Mouse (Mus musculus): ENCODE data around the gene Col4a6.

Col4a6 gene

GRCm38 (mm10) chrX:141473470-141474302 lies at the start of gene Col4a6:
Gene Col4a6 (minus strand): TSS chrX:141474076.
- no peak for DNase-seq (ENCODE audit: low read depth, low spot score)

DNA sequence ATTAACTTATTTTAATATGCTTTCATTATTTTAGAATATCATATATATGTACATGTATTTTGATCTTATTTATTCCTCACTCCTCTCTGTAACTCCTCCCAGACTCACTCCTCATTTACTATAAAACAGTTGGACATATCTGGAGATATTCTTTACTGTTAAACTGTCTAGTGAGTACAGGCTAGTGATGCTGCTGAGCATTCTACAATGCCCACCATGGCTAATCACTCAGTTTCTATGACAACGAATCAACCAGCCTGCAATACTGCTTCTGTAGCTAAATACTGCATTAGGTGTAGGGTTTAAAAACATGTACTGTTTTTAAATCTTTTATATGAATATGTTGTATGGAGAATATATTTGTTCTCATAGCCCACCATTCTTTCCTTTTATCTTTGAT lies 29.2 kb upstream of the Col4a6 start:
- DNase-seq (ENCODE audit: low read depth, low spot score), result no peak

DNA sequence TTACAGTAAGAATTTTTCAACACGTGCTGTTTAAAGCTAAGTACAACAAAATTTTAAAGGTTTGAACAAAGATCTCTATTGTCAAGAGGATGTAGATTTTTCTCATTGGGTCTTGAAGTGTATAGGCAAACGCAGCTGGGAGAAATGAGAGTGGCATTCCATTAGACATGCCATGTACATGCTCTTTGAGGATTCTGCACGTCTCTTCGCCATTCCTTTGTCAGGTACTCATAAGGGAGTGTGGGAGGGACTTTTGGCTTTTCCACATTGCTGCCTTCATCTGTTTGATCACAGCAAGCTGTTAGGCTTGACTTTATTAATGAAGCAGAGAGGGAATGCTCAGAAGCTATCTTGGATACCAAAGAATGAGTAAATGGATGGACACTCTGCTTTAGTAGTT lies 20.7 kb upstream of the Col4a6 start:
- no peak for DNase-seq (ENCODE audit: low read depth, low spot score)

DNA sequence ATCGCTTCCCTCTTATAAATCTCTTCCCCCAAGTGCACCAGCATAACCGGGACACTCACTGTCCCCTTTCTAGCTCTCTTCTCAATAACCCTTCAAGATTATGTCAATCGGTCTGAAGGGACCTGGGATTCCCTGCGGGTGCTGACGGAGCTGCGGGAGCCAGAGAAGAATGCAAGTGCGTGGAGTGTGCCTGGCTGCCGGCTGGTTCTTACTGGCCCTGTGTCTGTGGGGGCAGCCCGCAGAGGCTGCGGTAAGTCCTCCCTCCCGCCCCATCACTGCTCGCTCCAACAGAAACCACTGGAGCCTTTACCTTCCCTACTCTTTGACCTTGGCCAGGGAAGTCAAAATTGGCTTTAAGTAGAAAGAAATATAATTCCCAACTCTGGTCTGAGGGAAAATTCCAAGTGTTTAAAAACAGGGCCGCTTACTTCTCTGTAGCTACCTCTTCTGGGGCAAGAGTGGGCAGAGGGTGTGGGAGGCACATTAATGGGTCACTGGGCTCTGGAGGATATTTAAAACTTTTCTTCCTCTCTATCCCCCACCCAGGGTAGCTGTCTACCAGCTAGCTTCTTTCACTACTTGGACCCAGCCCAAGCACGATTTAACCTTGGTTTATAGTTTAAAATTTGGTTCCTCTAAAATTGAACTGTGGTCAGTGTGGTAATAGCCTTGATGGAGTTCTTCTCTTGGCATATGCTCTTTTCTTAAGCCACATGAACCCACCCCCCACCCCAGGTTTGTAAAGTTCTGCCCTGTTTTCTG lies 1.9 kb upstream of the Col4a6 start:
- DNase-seq (ENCODE audit: low read depth, low spot score), result no peak

DNA sequence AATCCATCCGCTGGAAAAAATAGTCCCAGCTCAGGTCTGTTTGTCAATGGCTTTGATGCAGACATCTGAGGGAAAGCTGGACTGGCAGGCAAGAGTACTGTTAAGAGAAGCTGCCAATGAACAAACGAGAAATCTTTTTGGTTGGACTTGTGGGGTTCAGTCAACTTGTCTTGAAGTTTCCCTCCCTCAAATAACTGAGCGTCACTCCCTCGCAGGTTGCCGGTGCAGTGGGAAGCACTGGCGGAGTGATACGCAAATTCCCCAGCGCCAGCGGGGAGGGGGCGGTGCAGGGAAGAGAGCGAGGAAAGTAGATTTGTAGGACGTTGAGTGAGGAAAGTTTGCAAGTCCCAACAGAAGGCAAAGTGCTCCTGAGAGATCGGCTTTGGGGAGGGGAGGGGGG lies 1.2 kb upstream of the Col4a6 start, which contains the start of gene Col4a5:
TSS of gene Col4a5 (plus strand) at position 276 of the 400 bp plus-strand sequence.
- DNase-seq (ENCODE audit: low read depth, low spot score), result peak; percentile 45

DNA sequence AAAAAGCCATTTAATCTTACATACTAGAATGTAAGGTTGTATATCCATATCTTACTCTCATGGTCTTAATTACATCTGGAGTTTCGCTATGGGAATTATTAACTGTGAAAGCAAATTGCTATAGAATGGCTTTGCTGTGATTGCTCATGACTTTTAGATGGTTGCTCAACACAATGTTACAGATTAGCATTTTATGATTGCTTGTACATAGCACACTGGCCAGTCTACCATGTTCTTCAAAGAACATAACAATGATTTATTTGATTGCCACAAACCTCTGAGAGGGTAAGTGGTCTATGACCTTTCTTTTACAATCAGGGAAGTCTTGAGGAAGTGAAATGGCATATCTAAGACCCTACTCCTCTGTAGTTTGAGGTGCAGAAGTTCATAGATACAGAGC lies 25.9 kb downstream of the Col4a6 start:
- DNase-seq (ENCODE audit: low read depth, low spot score), result no peak

GRCm38 (mm10) chrX:141439423-141439822 lies 34.5 kb downstream of the Col4a6 start:
- no peak for DNase-seq (ENCODE audit: low read depth, low spot score)

GRCm38 (mm10) chrX:141436780-141437179 lies 37.1 kb downstream of the Col4a6 start:
- no peak for DNase-seq (ENCODE audit: low read depth, low spot score)

DNA sequence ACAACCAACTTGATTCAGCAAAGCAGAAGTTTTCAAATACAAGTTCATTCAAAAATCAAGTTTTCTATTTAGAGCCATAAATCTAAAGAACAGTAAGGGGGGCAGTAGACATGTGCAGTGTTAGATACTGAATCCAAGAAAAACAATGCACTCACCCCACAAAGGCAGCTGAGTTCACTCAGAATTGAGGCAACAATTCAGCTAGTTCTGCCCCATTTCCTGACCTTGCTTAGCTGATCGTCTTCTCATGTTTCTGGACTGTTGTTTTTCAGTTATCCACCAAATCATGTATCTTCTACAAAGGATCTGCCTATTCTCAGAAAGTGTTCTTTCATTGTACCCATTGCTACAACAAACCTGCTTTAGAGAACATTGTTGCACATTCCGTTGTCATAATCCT lies 58.6 kb downstream of the Col4a6 start:
- DNase-seq (ENCODE audit: low read depth, low spot score), result no peak

DNA sequence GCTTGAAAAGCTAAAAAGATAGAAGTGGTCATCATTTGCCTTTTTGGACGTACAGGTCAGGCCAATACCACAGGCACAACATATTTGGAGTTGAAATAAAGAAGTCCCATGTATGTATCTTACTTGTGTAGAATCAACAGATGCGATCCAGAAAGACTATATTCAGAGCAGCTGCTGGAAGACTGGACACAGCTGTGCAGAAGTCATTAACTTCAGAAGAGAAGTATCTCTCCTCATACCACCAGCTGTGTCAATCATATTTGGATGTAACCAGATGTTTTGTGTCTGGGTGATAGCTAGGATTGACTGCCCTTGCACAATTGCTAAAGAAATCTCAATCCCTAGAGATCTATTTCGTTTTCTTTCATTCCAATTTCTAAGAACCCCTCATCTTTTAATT lies 77.6 kb downstream of the Col4a6 start:
- DNase-seq (ENCODE audit: low read depth, low spot score), result no peak

GRCm38 (mm10) chrX:141385399-141386105 lies 88.3 kb downstream of the Col4a6 start:
- DNase-seq (ENCODE audit: low read depth, low spot score), result no peak

DNA sequence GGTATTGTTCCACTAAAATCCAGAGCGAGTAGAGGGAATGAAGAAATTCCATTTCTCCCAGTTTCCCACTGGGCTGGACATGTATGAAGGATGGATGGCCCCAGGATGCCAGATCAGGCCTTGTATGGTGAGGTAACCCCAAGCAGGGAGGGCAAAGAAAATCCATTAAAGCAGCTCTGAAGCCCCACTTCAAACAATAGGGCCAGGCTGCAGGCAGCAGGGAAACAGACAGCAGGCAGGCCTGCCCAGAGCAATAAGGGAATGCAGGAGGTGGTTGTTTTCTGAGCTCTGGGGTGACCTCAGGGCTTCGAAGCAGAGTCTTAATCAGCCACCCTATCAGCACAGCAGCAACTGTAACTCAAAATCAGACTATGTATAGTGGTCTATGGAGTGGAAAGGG lies 89.2 kb downstream of the Col4a6 start:
- DNase-seq (ENCODE audit: low read depth, low spot score), result no peak

- DNase-seq (ENCODE audit: low read depth, low spot score), result no peak
Measured at GRCm38 (mm10) chrX:141370276-141370675, 103.6 kb downstream of the Col4a6 start.

DNA sequence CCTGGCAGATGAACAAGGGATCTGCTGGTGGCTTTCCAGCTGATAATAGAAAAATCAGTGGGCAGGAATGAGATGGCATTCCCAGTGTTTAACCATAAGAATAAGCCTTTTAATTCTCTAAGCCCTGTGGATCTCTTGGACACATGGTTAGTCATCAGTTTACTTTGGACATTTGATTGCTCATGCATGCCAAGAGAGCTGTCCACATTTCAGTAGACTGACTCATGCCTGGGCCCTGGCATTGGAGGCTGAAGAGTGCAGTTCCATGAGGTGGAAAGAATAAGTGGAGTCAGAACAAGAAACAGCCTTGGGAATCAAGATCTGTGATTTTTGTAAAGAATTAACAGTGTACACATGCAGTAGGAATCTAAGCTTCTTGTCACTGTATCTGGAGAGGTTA lies 110.5 kb downstream of the Col4a6 start:
- no peak for DNase-seq (ENCODE audit: low read depth, low spot score)

GRCm38 (mm10) chrX:141341417-141341816 lies 132.5 kb downstream of the Col4a6 start:
- no peak for DNase-seq (ENCODE audit: low read depth, low spot score)

DNA sequence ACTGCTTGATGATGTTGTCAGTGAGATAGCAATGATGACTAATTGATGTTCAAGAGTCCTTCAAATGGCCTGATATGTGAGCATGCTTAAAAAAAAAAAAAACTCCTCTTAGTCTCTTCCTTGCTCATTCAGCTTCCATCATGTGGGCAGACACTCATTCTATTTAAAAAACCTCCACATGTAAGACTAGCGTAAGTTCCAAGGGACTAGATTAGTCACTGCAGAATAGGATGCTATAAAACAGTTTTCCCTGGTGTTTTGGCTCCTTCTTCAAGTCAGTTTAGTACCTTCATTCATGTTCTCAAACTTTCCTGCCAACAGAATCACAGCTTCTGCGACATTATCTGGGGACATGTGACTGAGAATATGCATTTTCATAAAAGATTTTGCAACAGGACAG lies 145.8 kb downstream of the Col4a6 start:
- no peak for DNase-seq (ENCODE audit: low read depth, low spot score)

GRCm38 (mm10) chrX:141324201-141324600 lies 149.7 kb downstream of the Col4a6 start:
- DNase-seq (ENCODE audit: low read depth, low spot score), result no peak

- DNase-seq (ENCODE audit: low read depth, low spot score), result no peak
Measured at GRCm38 (mm10) chrX:141316217-141316616, 157.7 kb downstream of the Col4a6 start.

DNA sequence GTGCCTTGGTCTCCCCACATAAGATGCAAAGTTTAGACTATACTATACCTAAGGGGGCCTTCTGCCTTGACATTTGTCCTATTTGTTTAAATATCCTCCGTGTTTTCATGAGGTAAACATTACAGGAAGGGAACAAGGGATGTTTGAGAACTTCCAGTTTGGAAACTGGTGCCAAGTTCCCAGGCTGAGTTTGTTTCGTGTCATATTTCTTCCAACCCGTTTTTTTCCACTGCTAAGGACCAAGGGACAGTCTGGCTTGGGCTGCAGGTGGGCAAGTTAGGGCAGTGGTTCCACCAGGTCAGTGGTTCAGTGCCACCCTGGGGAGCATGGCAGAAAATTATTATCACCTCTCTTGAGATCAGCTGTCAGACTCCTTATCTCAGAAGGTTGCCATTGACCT lies 158.1 kb downstream of the Col4a6 start:
- no peak for DNase-seq (ENCODE audit: low read depth, low spot score)

GRCm38 (mm10) chrX:141292702-141293462 lies 181.0 kb downstream of the Col4a6 start:
- no peak for DNase-seq (ENCODE audit: low read depth, low spot score)

GRCm38 (mm10) chrX:141276397-141276796 lies 197.5 kb downstream of the Col4a6 start:
- no peak for DNase-seq (ENCODE audit: low read depth, low spot score)
